Mouse (Mus musculus): ENCODE data around the gene Ranbp6. TPM values are rescaled to one million over a fixed set of nuclear protein-coding genes. Genes with fewer than 3 reads are reported as not detected.

Ranbp6 gene
- polyA plus RNA-seq, 1 experiment from 2014 or later, result 44.7 TPM

DNA sequence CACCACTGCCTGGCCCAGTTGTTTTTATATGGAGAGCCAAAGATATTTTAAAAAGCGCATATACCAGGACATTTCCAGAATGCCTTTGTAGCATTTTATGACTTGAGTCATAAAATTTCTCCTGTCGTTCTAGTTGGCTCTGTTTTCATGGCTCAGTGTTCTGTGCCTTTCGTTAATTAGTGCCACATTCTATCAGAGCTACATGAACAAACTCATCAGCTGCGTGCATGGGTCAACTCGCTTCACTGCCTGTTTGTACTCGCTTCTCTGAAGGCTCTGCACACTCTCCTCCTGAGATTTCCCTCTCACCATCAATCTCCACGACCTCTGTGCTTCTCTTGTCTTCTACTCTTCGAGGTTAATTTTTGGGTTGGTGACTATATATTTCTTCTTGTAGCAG is 30.2 kb upstream of the Ranbp6 start:
- WGBS, result 70% methylated on average over 8 of the region's 8 CpGs
- DNase-seq (ENCODE audit: low spot score), result no peak
- no peaks in the 10 kb centered on the region for H3K9me3 ChIP-seq (ENCODE audit: control insufficient read depth, low read length)
- no peaks in the 10 kb centered on the region for H3K36me3 ChIP-seq (ENCODE audit: control insufficient read depth, insufficient read depth, low read length)
- H3K9ac ChIP-seq (ENCODE audit: low read length), result no peak overlapping the region
- no peaks in the 10 kb centered on the region for H3K27me3 ChIP-seq (ENCODE audit: control insufficient read depth, insufficient read depth, low read length)
- H3K27ac ChIP-seq (ENCODE audit: low read depth, low read length), result no peak overlapping the region
- H3K4me3 ChIP-seq (ENCODE audit: low read depth, low read length), result no peak overlapping the region
- H3K4me1 ChIP-seq (ENCODE audit: control insufficient read depth, insufficient read depth, low read length), result no peaks in the 10 kb centered on the region; the same call in 1 of the 2 replicates
- no peak for ATAC-seq (ENCODE audit: insufficient read depth, low FRiP score, low TSS enrichment)
- H3K4me2 ChIP-seq (ENCODE audit: low read depth), result no peak overlapping the region

DNA sequence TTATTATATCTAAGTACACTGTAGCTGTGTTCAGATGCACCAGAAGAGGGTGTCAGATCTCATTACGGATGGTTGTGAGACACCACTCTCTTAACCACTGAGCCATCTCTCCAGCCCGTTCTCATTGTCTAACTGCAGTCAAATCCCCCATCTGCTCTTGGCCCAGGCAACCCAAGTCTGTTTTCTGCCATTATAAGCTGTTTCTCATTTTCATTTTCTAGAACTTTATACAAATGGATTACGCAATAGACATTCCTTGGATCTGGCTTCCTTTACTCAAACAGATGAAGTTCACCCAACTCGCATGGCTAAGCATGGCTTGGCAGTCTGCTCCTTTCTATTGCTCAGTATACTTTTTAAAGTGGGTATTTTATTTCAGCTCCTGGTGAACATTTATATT is 27.9 kb upstream of the Ranbp6 start:
- no peak overlapping the region for H3K4me3 ChIP-seq (ENCODE audit: low read depth, low read length)
- H3K36me3 ChIP-seq (ENCODE audit: control insufficient read depth, insufficient read depth, low read length), result no peaks in the 10 kb centered on the region
- H3K27me3 ChIP-seq (ENCODE audit: control insufficient read depth, insufficient read depth, low read length), result no peaks in the 10 kb centered on the region
- H3K4me1 ChIP-seq (ENCODE audit: control insufficient read depth, insufficient read depth, low read length), result no peaks in the 10 kb centered on the region; the same call in 1 of the 2 replicates
- no peak overlapping the region for H3K9ac ChIP-seq (ENCODE audit: low read length)
- DNase-seq (ENCODE audit: low spot score), result no peak
- no peaks in the 10 kb centered on the region for H3K9me3 ChIP-seq (ENCODE audit: control insufficient read depth, low read length)
- no peak overlapping the region for H3K27ac ChIP-seq (ENCODE audit: low read depth, low read length)
- WGBS, result 97% methylated on average over 4 of the region's 4 CpGs
- no peak overlapping the region for H3K4me2 ChIP-seq (ENCODE audit: low read depth)
- no peak for ATAC-seq (ENCODE audit: insufficient read depth, low FRiP score, low TSS enrichment)

DNA sequence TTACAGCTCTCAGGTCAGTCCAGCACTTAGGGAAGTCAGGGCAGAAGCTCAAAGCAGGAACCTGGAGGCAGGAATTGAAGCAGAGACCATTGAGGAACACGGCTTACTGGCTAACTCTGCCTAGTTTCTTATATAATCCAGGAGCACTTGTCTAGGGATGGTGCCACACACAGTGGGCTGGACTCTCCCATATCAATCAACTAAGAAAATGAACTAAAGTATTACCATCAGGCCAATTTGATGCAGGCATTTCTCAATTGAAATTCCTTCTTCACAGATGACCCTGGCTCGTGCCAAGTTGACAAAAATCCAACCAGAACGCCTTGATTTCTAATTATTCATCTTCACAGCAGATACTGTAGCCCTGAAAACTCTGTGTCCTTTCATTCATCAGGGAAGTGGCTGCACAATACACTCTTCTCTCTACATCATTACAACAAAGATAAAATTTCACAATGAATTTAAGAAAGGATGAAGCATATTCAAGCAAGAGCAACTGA is 25.9 kb upstream of the Ranbp6 start:
- Histone ChIP-seq H3K9ac (ENCODE audit: low read length) (no peak overlapping the region), H3K36me3 (ENCODE audit: control insufficient read depth, insufficient read depth, low read length) (no peaks in the 10 kb centered on the region), H3K4me1 (ENCODE audit: control insufficient read depth, insufficient read depth, low read length) (no peaks in the 10 kb centered on the region), H3K4me3 (ENCODE audit: low read depth, low read length) (no peak overlapping the region), H3K27me3 (ENCODE audit: control insufficient read depth, insufficient read depth, low read length) (no peaks in the 10 kb centered on the region), H3K4me2 (ENCODE audit: low read depth) (no peak overlapping the region), H3K9me3 (ENCODE audit: control insufficient read depth, low read length) (no peaks in the 10 kb centered on the region), H3K27ac (ENCODE audit: low read depth, low read length) (no peak overlapping the region)
- 83% methylated on average over 3 of the region's 3 CpGs for WGBS
- no peak for DNase-seq (ENCODE audit: low spot score)
- no peak for ATAC-seq (ENCODE audit: insufficient read depth, low FRiP score, low TSS enrichment)

DNA sequence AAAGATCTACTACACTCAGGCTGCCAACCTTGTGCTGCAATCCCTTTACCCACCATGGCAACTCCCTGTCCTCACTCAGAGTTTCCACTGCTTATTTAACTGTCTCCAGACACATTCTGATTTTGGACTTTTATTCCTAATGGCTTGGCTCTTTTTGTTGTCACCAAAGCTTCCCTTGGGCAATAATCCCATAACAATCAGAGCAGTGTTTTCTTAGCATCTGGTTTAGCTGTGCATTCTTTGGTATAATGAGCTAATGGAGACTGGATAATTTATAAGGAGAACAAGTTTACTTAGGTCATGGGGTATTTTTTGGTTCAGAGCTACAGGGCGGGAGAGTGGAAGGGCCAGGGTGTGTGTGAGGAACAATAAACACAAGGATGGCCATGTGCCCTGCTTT is 25.4 kb upstream of the Ranbp6 start:
- 92% methylated on average over 1 of the region's 1 CpGs for WGBS

DNA sequence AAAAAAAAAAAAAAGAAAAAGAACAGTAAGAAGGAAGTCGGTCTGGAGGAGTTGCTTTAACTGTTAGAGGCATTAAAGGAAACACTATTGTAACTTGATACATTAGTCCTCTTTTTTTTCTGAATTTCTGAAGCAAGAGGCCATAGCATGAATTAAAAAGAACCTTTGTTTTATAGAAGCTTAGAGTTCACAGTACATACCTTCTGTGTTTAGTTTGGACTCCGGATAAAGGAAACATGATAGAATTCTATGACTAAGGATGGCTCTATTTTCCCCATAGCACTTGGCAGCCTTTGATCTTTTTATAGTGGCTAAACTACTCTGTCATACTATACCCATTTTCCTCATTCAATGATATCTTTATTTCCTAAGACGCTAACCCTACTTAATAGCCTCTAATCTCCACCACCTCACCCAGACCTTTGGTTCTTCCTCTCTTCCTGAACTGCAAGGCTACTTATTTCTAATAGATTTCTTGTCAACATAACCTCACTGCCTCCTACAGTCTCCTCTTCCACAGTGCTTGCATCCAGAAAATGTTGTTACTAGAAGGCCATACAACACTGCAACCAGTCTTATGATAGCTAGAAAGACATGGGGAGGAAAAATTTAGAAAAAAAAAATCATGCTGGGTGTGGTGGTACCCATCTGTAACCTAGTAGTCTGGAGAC is 22.7 kb upstream of the Ranbp6 start:
- Histone ChIP-seq H3K4me2 (ENCODE audit: low read depth) (no peak overlapping the region), H3K4me1 (ENCODE audit: control insufficient read depth, insufficient read depth, low read length) (no peaks in the 10 kb centered on the region), H3K4me3 (ENCODE audit: low read depth, low read length) (no peak overlapping the region), H3K27ac (ENCODE audit: low read depth, low read length) (no peak overlapping the region), H3K36me3 (ENCODE audit: control insufficient read depth, insufficient read depth, low read length) (no peaks in the 10 kb centered on the region), H3K9me3 (ENCODE audit: control insufficient read depth, low read length) (no peaks in the 10 kb centered on the region), H3K27me3 (ENCODE audit: control insufficient read depth, insufficient read depth, low read length) (no peaks in the 10 kb centered on the region), H3K9ac (ENCODE audit: low read length) (no peak overlapping the region)
- no peak for ATAC-seq (ENCODE audit: insufficient read depth, low FRiP score, low TSS enrichment)
- DNase-seq (ENCODE audit: low spot score), result no peak
- 79% methylated on average over 3 of the region's 3 CpGs for WGBS

More for the DNA sequence above, 25.4 kb upstream of the Ranbp6 start:
- Histone ChIP-seq H3K9ac (ENCODE audit: low read length) (no peak overlapping the region), H3K4me2 (ENCODE audit: low read depth) (no peak overlapping the region), H3K9me3 (ENCODE audit: control insufficient read depth, low read length) (no peaks in the 10 kb centered on the region), H3K27me3 (ENCODE audit: control insufficient read depth, insufficient read depth, low read length) (no peaks in the 10 kb centered on the region), H3K4me3 (ENCODE audit: low read depth, low read length) (no peak overlapping the region), H3K36me3 (ENCODE audit: control insufficient read depth, insufficient read depth, low read length) (no peaks in the 10 kb centered on the region), H3K27ac (ENCODE audit: low read depth, low read length) (no peak overlapping the region), H3K4me1 (ENCODE audit: control insufficient read depth, insufficient read depth, low read length) (no peaks in the 10 kb centered on the region)
- DNase-seq (ENCODE audit: low spot score), result no peak
- no peak for ATAC-seq (ENCODE audit: insufficient read depth, low FRiP score, low TSS enrichment)

DNA sequence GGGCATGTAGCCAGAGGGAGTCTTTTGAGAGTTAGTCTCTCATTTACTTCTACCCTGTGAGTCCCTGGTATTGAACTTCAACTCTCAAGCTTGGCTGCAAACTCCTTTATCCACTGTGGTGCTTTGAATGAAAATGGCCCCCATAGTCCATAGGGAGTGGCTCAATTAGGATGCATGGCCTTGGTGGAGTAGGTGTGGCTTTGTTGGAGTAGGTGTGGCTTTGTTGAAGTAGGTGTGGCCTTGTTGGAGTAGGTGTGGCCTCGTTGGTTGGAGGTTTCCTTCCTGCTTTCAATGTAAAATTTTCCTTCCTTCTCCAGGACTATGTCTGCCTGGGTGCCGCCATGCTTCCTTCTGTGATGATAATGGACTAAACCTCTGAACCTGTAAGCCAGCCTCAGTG is 18.1 kb upstream of the Ranbp6 start:
- DNase-seq (ENCODE audit: low spot score), result no peak
- no peaks in the 10 kb centered on the region for H3K9me3 ChIP-seq (ENCODE audit: control insufficient read depth, low read length)
- H3K4me1 ChIP-seq (ENCODE audit: control insufficient read depth, insufficient read depth, low read length), result no peaks in the 10 kb centered on the region
- H3K27me3 ChIP-seq (ENCODE audit: control insufficient read depth, insufficient read depth, low read length), result no peaks in the 10 kb centered on the region
- no peak for ATAC-seq (ENCODE audit: insufficient read depth, low FRiP score, low TSS enrichment)
- WGBS, result 75% methylated on average over 2 of the region's 2 CpGs
- no peak overlapping the region for H3K27ac ChIP-seq (ENCODE audit: low read depth, low read length)
- H3K9ac ChIP-seq (ENCODE audit: low read length), result no peak overlapping the region
- H3K4me2 ChIP-seq (ENCODE audit: low read depth), result no peak overlapping the region
- H3K36me3 ChIP-seq (ENCODE audit: control insufficient read depth, insufficient read depth, low read length), result no peaks in the 10 kb centered on the region
- no peak overlapping the region for H3K4me3 ChIP-seq (ENCODE audit: low read depth, low read length)

DNA sequence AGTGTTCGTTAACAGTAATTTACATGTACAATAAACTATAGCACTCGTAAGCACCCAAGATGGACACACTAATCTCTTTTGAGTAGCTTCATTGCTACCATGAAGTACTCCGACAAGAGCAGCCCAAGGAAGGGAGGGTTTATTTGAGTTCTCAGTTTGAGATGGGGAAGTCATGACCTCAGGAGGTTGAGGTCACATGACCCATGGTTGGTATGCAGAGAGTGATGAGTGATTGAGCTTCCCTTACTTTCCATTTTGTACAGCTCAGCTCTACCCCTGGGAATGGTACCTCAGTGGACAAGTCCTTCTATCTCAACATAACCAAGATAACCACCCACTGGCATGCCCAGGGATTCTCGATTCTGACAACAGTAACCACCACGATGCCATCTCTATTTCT is 15.8 kb upstream of the Ranbp6 start:
- H3K4me2 ChIP-seq (ENCODE audit: low read depth), result no peak overlapping the region
- no peak for ATAC-seq (ENCODE audit: insufficient read depth, low FRiP score, low TSS enrichment)
- no peaks in the 10 kb centered on the region for H3K4me1 ChIP-seq (ENCODE audit: control insufficient read depth, insufficient read depth, low read length)
- no peak overlapping the region for H3K27ac ChIP-seq (ENCODE audit: low read depth, low read length)
- WGBS, result 76% methylated on average over 5 of the region's 5 CpGs
- no peaks in the 10 kb centered on the region for H3K27me3 ChIP-seq (ENCODE audit: control insufficient read depth, insufficient read depth, low read length)
- no peaks in the 10 kb centered on the region for H3K9me3 ChIP-seq (ENCODE audit: control insufficient read depth, low read length)
- no peak overlapping the region for H3K4me3 ChIP-seq (ENCODE audit: low read depth, low read length)
- DNase-seq (ENCODE audit: low spot score), result no peak
- H3K36me3 ChIP-seq (ENCODE audit: control insufficient read depth, insufficient read depth, low read length), result no peaks in the 10 kb centered on the region
- no peak overlapping the region for H3K9ac ChIP-seq (ENCODE audit: low read length)

DNA sequence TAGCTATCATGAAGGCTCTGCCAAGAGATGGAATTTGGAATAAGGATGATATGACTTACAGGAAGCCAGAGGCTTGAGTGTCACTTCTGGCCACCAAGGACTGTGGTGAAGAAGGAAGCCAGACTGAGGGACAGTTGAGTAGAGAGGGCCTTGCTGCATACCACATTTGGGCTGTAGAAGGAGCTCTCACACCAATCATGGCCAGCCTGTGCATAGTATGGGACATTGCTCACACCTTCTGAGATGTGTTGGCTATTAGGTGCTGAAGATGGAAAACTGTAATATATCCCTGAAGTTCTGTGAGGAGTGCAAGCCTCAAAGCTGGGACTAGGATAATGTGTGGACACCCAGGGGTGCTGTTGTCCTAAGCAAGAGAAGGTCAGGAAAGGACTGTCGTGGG is 13.9 kb upstream of the Ranbp6 start:
- no peaks in the 10 kb centered on the region for H3K9me3 ChIP-seq (ENCODE audit: control insufficient read depth, low read length)
- 97% methylated on average over 1 of the region's 1 CpGs for WGBS
- H3K36me3 ChIP-seq (ENCODE audit: control insufficient read depth, insufficient read depth, low read length), result no peaks in the 10 kb centered on the region
- H3K4me1 ChIP-seq (ENCODE audit: control insufficient read depth, insufficient read depth, low read length), result no peaks in the 10 kb centered on the region
- H3K4me2 ChIP-seq (ENCODE audit: low read depth), result no peak overlapping the region
- H3K27ac ChIP-seq (ENCODE audit: low read depth, low read length), result no peak overlapping the region
- H3K27me3 ChIP-seq (ENCODE audit: control insufficient read depth, insufficient read depth, low read length), result no peaks in the 10 kb centered on the region
- ATAC-seq (ENCODE audit: insufficient read depth, low FRiP score, low TSS enrichment), result no peak; the same call in 1 of the 2 replicates
- DNase-seq (ENCODE audit: low spot score), result no peak
- H3K9ac ChIP-seq (ENCODE audit: low read length), result no peak overlapping the region
- H3K4me3 ChIP-seq (ENCODE audit: low read depth, low read length), result no peak overlapping the region

DNA sequence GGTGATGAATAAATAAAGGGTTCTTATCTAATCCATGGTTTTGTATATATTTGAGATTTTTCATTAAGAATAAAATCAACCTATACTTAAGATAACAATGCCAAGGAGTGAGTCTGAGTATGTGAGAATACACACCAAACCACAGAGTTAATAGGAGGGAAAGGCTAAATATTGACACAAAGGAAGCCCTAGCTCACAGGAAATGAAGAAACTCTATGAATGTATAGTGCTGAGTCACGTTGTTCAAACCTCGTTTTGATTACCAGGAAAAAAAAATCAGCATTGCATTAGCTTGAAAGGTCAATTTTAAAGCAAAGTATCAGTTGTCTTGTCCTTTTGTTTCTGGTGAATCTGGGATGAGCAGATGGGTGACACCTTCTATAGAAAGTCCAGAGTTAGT is 12.2 kb upstream of the Ranbp6 start:
- H3K36me3 ChIP-seq (ENCODE audit: control insufficient read depth, insufficient read depth, low read length), result no peaks in the 10 kb centered on the region
- no peaks in the 10 kb centered on the region for H3K9me3 ChIP-seq (ENCODE audit: control insufficient read depth, low read length)
- 72% methylated on average over 2 of the region's 2 CpGs for WGBS
- DNase-seq (ENCODE audit: low spot score) (no peak), ATAC-seq (ENCODE audit: insufficient read depth, low FRiP score, low TSS enrichment) (no peak)
- H3K4me1 ChIP-seq (ENCODE audit: control insufficient read depth, insufficient read depth, low read length), result no peaks in the 10 kb centered on the region
- no peak overlapping the region for H3K9ac ChIP-seq (ENCODE audit: low read length)
- H3K4me2 ChIP-seq (ENCODE audit: low read depth), result no peak overlapping the region
- H3K4me3 ChIP-seq (ENCODE audit: low read depth, low read length), result no peak overlapping the region
- H3K27me3 ChIP-seq (ENCODE audit: control insufficient read depth, insufficient read depth, low read length), result no peaks in the 10 kb centered on the region
- H3K27ac ChIP-seq (ENCODE audit: low read depth, low read length), result no peak overlapping the region

All from neural tube, embryonic 11.5 days (tissue).